Mouse (Mus musculus): ENCODE data around the gene Pdcd2l. TPM values are rescaled to one million over a fixed set of nuclear protein-coding genes. Genes with fewer than 3 reads are reported as not detected.
A peak's percentile ranks its signal among the peaks of the same experiment; 100 is the strongest.

Pdcd2l gene
- polyA plus RNA-seq, 1 experiment from 2014 or later = 34.6 TPM

GRCm38 (mm10) chr7:34168470-34169251 is 27.8 kb downstream of the Pdcd2l start:
- Histone ChIP-seq H3K27me3 (ENCODE audit: control insufficient read depth, insufficient read depth, low read length) (no peaks in the 10 kb centered on the region), H3K9me3 (ENCODE audit: control insufficient read depth, low read length) (no peaks in the 10 kb centered on the region), H3K36me3 (ENCODE audit: control insufficient read depth, insufficient read depth, low read length) (no peaks in the 10 kb centered on the region; the same call in 1 of the 2 replicates), H3K4me2 (replicated peaks; ENCODE audit: low read depth) (peak overlapping the region; percentile 82), H3K27ac (replicated peaks) (peak overlapping the region; percentile 90), H3K4me1 (replicated peaks; ENCODE audit: control insufficient read depth, insufficient read depth) (no peaks in the 10 kb centered on the region), H3K4me3 (ENCODE audit: low read depth, low read length) (peak overlapping the region; percentile 94), H3K9ac (ENCODE audit: low read length) (peak overlapping the region; percentile 94)
- no peak; the same call in 1 of the 2 replicates for TF ChIP-seq CTCF (IDR thresholded peaks at IDR 0.05; ENCODE audit: low read depth)
- DNase-seq (ENCODE audit: low spot score) = peak; percentile 93
- WGBS = 9% methylated on average over 30 of the region's 30 CpGs
- peak; percentile 98 for ATAC-seq (ENCODE audit: low FRiP score, low TSS enrichment)

- Histone ChIP-seq H3K4me3 (ENCODE audit: low read depth, low read length) (peak overlapping the region; percentile 94), H3K4me2 (replicated peaks; ENCODE audit: low read depth) (peak overlapping the region; percentile 82), H3K4me1 (replicated peaks; ENCODE audit: control insufficient read depth, insufficient read depth) (no peaks in the 10 kb centered on the region), H3K36me3 (ENCODE audit: control insufficient read depth, insufficient read depth, low read length) (peaks cover 5% of the 10 kb centered on the region), H3K9me3 (ENCODE audit: control insufficient read depth, low read length) (no peaks in the 10 kb centered on the region), H3K27me3 (ENCODE audit: control insufficient read depth, insufficient read depth, low read length) (no peaks in the 10 kb centered on the region), H3K9ac (ENCODE audit: low read length) (peak overlapping the region; percentile 94), H3K27ac (replicated peaks) (peak overlapping the region; percentile 90)
- under 1% methylated on average over 49 of the region's 54 CpGs for WGBS
- TF ChIP-seq EP300 (optimal IDR thresholded peaks at IDR 0.05) (no peak), CTCF (IDR thresholded peaks at IDR 0.05; ENCODE audit: low read depth) (no peak)
- DNase-seq (ENCODE audit: low spot score) (no peak), ATAC-seq (ENCODE audit: low FRiP score, low TSS enrichment) (peak; percentile 83)
Observed at GRCm38 (mm10) chr7:34167766-34168469, 28.5 kb downstream of the Pdcd2l start.

GRCm38 (mm10) chr7:34166850-34167249 is 29.6 kb downstream of the Pdcd2l start:
- DNase-seq (ENCODE audit: low spot score) (peak; percentile 71), ATAC-seq (ENCODE audit: low FRiP score, low TSS enrichment) (no peak)
- Histone ChIP-seq H3K4me2 (replicated peaks; ENCODE audit: low read depth) (no peak overlapping the region), H3K4me1 (replicated peaks; ENCODE audit: control insufficient read depth, insufficient read depth) (no peaks in the 10 kb centered on the region), H3K27me3 (ENCODE audit: control insufficient read depth, insufficient read depth, low read length) (no peaks in the 10 kb centered on the region), H3K36me3 (ENCODE audit: control insufficient read depth, insufficient read depth, low read length) (peaks cover 9% of the 10 kb centered on the region), H3K9me3 (ENCODE audit: control insufficient read depth, low read length) (no peaks in the 10 kb centered on the region), H3K9ac (ENCODE audit: low read length) (no peak overlapping the region), H3K4me3 (ENCODE audit: low read depth, low read length) (no peak overlapping the region), H3K27ac (replicated peaks) (no peak overlapping the region)
- peak; percentile 72 for TF ChIP-seq CTCF (IDR thresholded peaks at IDR 0.05; ENCODE audit: low read depth)
- no peak for TF ChIP-seq EP300 (optimal IDR thresholded peaks at IDR 0.05)
- 45% methylated on average over 4 of the region's 4 CpGs for WGBS

GRCm38 (mm10) chr7:34165999-34166398 is 30.5 kb downstream of the Pdcd2l start:
- no peak overlapping the region for H3K4me3 ChIP-seq (ENCODE audit: low read depth, low read length)

GRCm38 (mm10) chr7:34164671-34165070 is 31.8 kb downstream of the Pdcd2l start:
- 86% methylated on average over 7 of the region's 7 CpGs for WGBS
- no peak overlapping the region for H3K4me3 ChIP-seq (ENCODE audit: low read depth, low read length)
- peaks cover 23% of the 10 kb centered on the region for H3K36me3 ChIP-seq (ENCODE audit: control insufficient read depth, insufficient read depth, low read length)
- H3K9ac ChIP-seq (ENCODE audit: low read length) = no peak overlapping the region
- DNase-seq (ENCODE audit: low spot score) (no peak), ATAC-seq (ENCODE audit: low FRiP score, low TSS enrichment) (no peak)
- no peak for TF ChIP-seq CTCF (IDR thresholded peaks at IDR 0.05; ENCODE audit: low read depth)
- TF ChIP-seq EP300 (optimal IDR thresholded peaks at IDR 0.05) = no peak
- H3K27ac ChIP-seq (replicated peaks) = no peak overlapping the region
- no peak overlapping the region for H3K4me2 ChIP-seq (replicated peaks; ENCODE audit: low read depth)
- no peaks in the 10 kb centered on the region for H3K4me1 ChIP-seq (replicated peaks; ENCODE audit: control insufficient read depth, insufficient read depth)
- no peaks in the 10 kb centered on the region for H3K27me3 ChIP-seq (ENCODE audit: control insufficient read depth, insufficient read depth, low read length)
- no peaks in the 10 kb centered on the region for H3K9me3 ChIP-seq (ENCODE audit: control insufficient read depth, low read length)

More at GRCm38 (mm10) chr7:34165999-34166398, 30.5 kb downstream of the Pdcd2l start:
- no peak for TF ChIP-seq EP300 (optimal IDR thresholded peaks at IDR 0.05)
- TF ChIP-seq CTCF (IDR thresholded peaks at IDR 0.05; ENCODE audit: low read depth) = 0 out of 2 replicates have a peak, but pooled peaks have one; percentile 16
- no peaks in the 10 kb centered on the region for H3K9me3 ChIP-seq (ENCODE audit: control insufficient read depth, low read length)
- no peaks in the 10 kb centered on the region for H3K4me1 ChIP-seq (replicated peaks; ENCODE audit: control insufficient read depth, insufficient read depth)
- no peaks in the 10 kb centered on the region for H3K27me3 ChIP-seq (ENCODE audit: control insufficient read depth, insufficient read depth, low read length)
- WGBS = 73% methylated on average over 3 of the region's 3 CpGs
- ATAC-seq (ENCODE audit: low FRiP score, low TSS enrichment) (no peak), DNase-seq (ENCODE audit: low spot score) (no peak)
- no peak overlapping the region for H3K4me2 ChIP-seq (replicated peaks; ENCODE audit: low read depth)
- peaks cover 17% of the 10 kb centered on the region for H3K36me3 ChIP-seq (ENCODE audit: control insufficient read depth, insufficient read depth, low read length)
- no peak overlapping the region for H3K27ac ChIP-seq (replicated peaks)
- H3K9ac ChIP-seq (ENCODE audit: low read length) = no peak overlapping the region

GRCm38 (mm10) chr7:34159167-34159566 is 37.3 kb downstream of the Pdcd2l start:
- ATAC-seq (ENCODE audit: low FRiP score, low TSS enrichment) (no peak), DNase-seq (ENCODE audit: low spot score) (no peak)
- TF ChIP-seq EP300 (optimal IDR thresholded peaks at IDR 0.05) = no peak
- TF ChIP-seq CTCF (IDR thresholded peaks at IDR 0.05; ENCODE audit: low read depth) = peak; percentile 36
- no peak overlapping the region for H3K4me2 ChIP-seq (replicated peaks; ENCODE audit: low read depth)
- no peak overlapping the region for H3K4me3 ChIP-seq (ENCODE audit: low read depth, low read length)
- no peaks in the 10 kb centered on the region for H3K9me3 ChIP-seq (ENCODE audit: control insufficient read depth, low read length)
- 86% methylated on average over 3 of the region's 3 CpGs for WGBS
- H3K36me3 ChIP-seq (ENCODE audit: control insufficient read depth, insufficient read depth, low read length) = peaks cover 45% of the 10 kb centered on the region
- no peak overlapping the region for H3K27ac ChIP-seq (replicated peaks)
- no peaks in the 10 kb centered on the region for H3K4me1 ChIP-seq (replicated peaks; ENCODE audit: control insufficient read depth, insufficient read depth)
- H3K9ac ChIP-seq (ENCODE audit: low read length) = no peak overlapping the region
- no peaks in the 10 kb centered on the region for H3K27me3 ChIP-seq (ENCODE audit: control insufficient read depth, insufficient read depth, low read length)
